Mouse (Mus musculus) heart, adult 8-10 months (tissue): Measurements from ENCODE around the gene En2. TPM values are rescaled to one million over a fixed set of nuclear protein-coding genes. Genes with fewer than 3 reads are reported as not detected.

Experiments
- DNase-seq: peaks from one replicate; pipeline ENCODE4 v3.0.0; 2022; ENCODE audit warnings: low spot score
- total RNA-seq, 4 experiments: library from RNA; stranded (reverse); gene quantifications; 2 replicates each; pipeline ENCODE4 v1.2.4; 2022

The En2 gene
- under 1 TPM in 1 of 4 experiments, not detected in 3; 0.09 TPM for total RNA-seq

GRCm38 (mm10) chr5:28165358-28166255 lies at the start of gene En2:
En2 (plus strand) TSS chr5:28165694.
- no peak for DNase-seq

- no peak for DNase-seq
Measured at GRCm38 (mm10) chr5:28117251-28117880, 48.1 kb upstream of the En2 start.

- no peak for DNase-seq
Measured at GRCm38 (mm10) chr5:28117882-28118530, 47.5 kb upstream of the En2 start.

GRCm38 (mm10) chr5:28118531-28118925 lies 47.0 kb upstream of the En2 start:
- DNase-seq, result no peak

GRCm38 (mm10) chr5:28119576-28119975 lies 45.9 kb upstream of the En2 start:
- DNase-seq, result no peak

GRCm38 (mm10) chr5:28122491-28123454 lies 42.7 kb upstream of the En2 start:
- DNase-seq, result peak; percentile 35

- no peak for DNase-seq
Measured at GRCm38 (mm10) chr5:28123455-28123825, 42.1 kb upstream of the En2 start.

- no peak for DNase-seq
Measured at GRCm38 (mm10) chr5:28124321-28125230, 40.9 kb upstream of the En2 start.

- no peak for DNase-seq
Measured at GRCm38 (mm10) chr5:28128851-28129250, 36.6 kb upstream of the En2 start.

- DNase-seq, result no peak
Measured at GRCm38 (mm10) chr5:28132231-28132630, 33.3 kb upstream of the En2 start.

- DNase-seq, result no peak
Measured at GRCm38 (mm10) chr5:28136438-28136837, 29.1 kb upstream of the En2 start.

GRCm38 (mm10) chr5:28144555-28144954 lies 20.9 kb upstream of the En2 start:
- DNase-seq, result no peak

- no peak for DNase-seq
Measured at GRCm38 (mm10) chr5:28146018-28146417, 19.5 kb upstream of the En2 start.

- DNase-seq, result no peak
Measured at GRCm38 (mm10) chr5:28148473-28148872, 17.0 kb upstream of the En2 start.

GRCm38 (mm10) chr5:28149436-28149835 lies 16.1 kb upstream of the En2 start:
- no peak for DNase-seq

GRCm38 (mm10) chr5:28157044-28157730 lies 8.3 kb upstream of the En2 start:
- no peak for DNase-seq

GRCm38 (mm10) chr5:28157781-28158180 lies 7.7 kb upstream of the En2 start:
- no peak for DNase-seq

GRCm38 (mm10) chr5:28158308-28159071 lies 7.0 kb upstream of the En2 start:
- DNase-seq, result no peak

GRCm38 (mm10) chr5:28159072-28159458 lies 6.4 kb upstream of the En2 start:
- no peak for DNase-seq
